Mouse (Mus musculus) liver, embryonic 13.5 days (tissue): ENCODE data around the gene Fgfrl1. TPM values are rescaled to one million over a fixed set of nuclear protein-coding genes. Genes with fewer than 3 reads are reported as not detected.

ENCODE experiments used
- ATAC-seq: fragments of 200-750 bp; cut with Nextera tagmentation; 2 replicates; pipeline ENCODE4 v1.8.0; 2017; ENCODE audit warnings: low read depth, mild to moderate bottlenecking, moderate number of reproducible peaks, moderate library complexity
- DNase-seq: peaks from one replicate; pipeline ENCODE4 v3.0.0; 2022
- H3K27ac ChIP-seq: fragments of 300-500 bp; sonication (generic); 2 replicates; pipeline ENCODE4 v1.5.1; 2015; ENCODE audit warnings: moderate library complexity, mild to moderate bottlenecking, inconsistent platforms
- H3K27me3 ChIP-seq: fragments of 300-500 bp; sonication (generic); 2 replicates; pipeline ENCODE4 v1.6.1; 2015; ENCODE audit warnings: mild to moderate bottlenecking, inconsistent platforms
- H3K36me3 ChIP-seq: fragments of 300-500 bp; sonication (generic); 2 replicates; pipeline ENCODE4 v1.6.1; 2015; ENCODE audit warnings: mild to moderate bottlenecking, inconsistent platforms
- H3K4me1 ChIP-seq: fragments of 300-500 bp; sonication (generic); replicated peaks from 2 replicates; pipeline ENCODE4 v1.6.1; 2015; ENCODE audit warnings: inconsistent platforms
- H3K4me2 ChIP-seq: fragments of 300-500 bp; sonication (generic); 2 replicates; pipeline ENCODE4 v1.6.1; 2015; ENCODE audit warnings: inconsistent platforms, mild to moderate bottlenecking, moderate library complexity
- H3K4me3 ChIP-seq: fragments of 300-500 bp; sonication (generic); replicated peaks from 2 replicates; pipeline ENCODE4 v1.5.1; 2015; ENCODE audit warnings: mild to moderate bottlenecking, inconsistent platforms
- H3K9ac ChIP-seq: fragments of 300-500 bp; sonication (generic); 2 replicates; pipeline ENCODE4 v1.6.1; 2015; ENCODE audit warnings: mild to moderate bottlenecking, inconsistent platforms
- H3K9me3 ChIP-seq: fragments of 300-500 bp; sonication (generic); replicated peaks from 2 replicates; pipeline ENCODE4 v1.6.1; 2016; ENCODE audit warnings: inconsistent platforms
- WGBS: fragments of 180-500 bp; shearing (Covaris S2); methylation state at CpG from one replicate; pipeline ENCODE4 v1.1.7; 2015; ENCODE audit not compliant: insufficient replicate concordance; 5-methylcytosine and 5-hydroxymethylcytosine counted together
- polyA plus RNA-seq: library from polyadenylated mRNA; unstranded; fragments of >200 nt; fragmentation: Nextera tagmentation; extraction: Ambion mirVana; gene quantifications from 2 replicates; pipeline ENCODE4 v1.2.1, GENCODE M21; 2015

Gene Fgfrl1
- 7.5 and 8.8 TPM in 2 replicates for polyA plus RNA-seq

DNA sequence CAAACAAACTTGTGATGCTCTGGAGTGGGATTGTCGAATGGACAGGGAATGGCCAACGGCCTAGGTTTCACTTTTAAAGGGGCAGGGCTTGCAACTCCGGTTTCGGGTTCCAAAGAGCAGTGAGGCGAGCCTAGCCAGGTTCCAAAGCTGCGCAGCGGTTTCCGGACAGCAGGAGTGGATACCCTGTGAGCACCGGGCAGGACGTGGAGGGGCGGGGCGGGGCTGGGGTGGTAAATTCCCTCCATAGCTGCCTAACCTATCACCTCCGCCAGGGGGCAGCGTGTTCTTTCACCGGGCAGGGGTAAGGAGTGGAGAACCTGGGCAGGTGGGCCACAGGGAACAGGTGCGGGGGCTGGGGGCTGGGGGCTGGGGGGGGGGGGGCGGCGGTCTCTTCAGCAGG, at the start of gene Fgfrl1:
Gene Fgfrl1, plus strand, starts transcription at position 112 of the 400 bp plus-strand sequence.
- 2% methylated on average over 18 of the region's 18 CpGs for WGBS
- Histone ChIP-seq H3K9me3 (no peaks in the 10 kb centered on the region), H3K36me3 (no peaks in the 10 kb centered on the region), H3K4me3 (peak within 1 kb of the TSS; percentile 90), H3K4me2 (peak within 1 kb of the TSS; percentile 99), H3K27me3 (peaks cover 8% of the 10 kb centered on the region; the same call in 1 of the 2 replicates), H3K4me1 (peaks cover 51% of the 10 kb centered on the region), H3K9ac (peak within 1 kb of the TSS; percentile 63), H3K27ac (0 out of 2 replicates have a peak within 1 kb of the TSS, but pooled peaks have one; percentile 0)
- peak; percentile 64 for DNase-seq
- peak; percentile 8; the same call in 1 of the 2 replicates for ATAC-seq

GRCm38 (mm10) chr5:108643674-108644073, 48.5 kb upstream of the Fgfrl1 start:
- Histone ChIP-seq H3K4me2 (no peak overlapping the region), H3K27ac (no peak overlapping the region), H3K4me3 (no peak overlapping the region), H3K9me3 (no peaks in the 10 kb centered on the region), H3K27me3 (no peaks in the 10 kb centered on the region), H3K9ac (no peak overlapping the region), H3K4me1 (peaks cover 5% of the 10 kb centered on the region), H3K36me3 (peaks cover 40% of the 10 kb centered on the region)
- WGBS: 79% methylated on average over 2 of the region's 2 CpGs
- no peak for DNase-seq
- ATAC-seq: no peak

DNA sequence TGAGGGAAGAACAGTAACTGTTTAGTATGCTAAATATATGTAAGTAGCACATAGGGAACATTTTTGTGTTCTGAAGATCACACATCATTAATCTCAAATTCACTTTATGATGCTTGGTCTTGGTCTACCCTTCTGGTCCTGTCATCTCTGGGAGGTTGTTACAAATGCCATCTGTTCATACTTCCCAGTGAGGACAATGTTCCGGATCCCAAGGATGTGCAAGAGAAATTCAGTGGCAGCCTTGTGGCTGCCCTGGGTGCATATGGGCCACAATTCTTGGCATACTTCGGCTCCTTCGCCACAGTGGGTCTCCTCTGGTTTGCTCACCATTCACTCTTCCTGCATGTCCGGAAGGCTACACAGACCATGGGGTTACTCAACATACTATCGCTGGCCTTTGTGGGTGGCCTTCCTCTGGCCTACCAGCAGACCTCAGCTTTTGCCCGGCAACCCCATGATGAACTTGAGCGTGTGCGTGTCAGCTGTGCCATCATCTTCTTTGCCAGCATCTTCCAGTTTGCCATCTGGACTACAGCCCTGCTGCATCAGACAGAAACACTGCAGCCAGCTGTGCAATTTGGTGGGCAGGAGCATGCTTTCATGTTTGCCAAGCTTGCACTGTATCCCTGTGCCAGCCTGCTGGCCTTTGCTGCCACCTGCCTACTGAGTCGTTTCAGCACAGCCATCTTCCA, 46.4 kb upstream of the Fgfrl1 start:
- ATAC-seq: no peak
- Histone ChIP-seq H3K27me3 (no peaks in the 10 kb centered on the region), H3K4me3 (no peak overlapping the region), H3K4me2 (no peak overlapping the region), H3K27ac (no peak overlapping the region), H3K9ac (no peak overlapping the region), H3K36me3 (peaks cover 61% of the 10 kb centered on the region), H3K4me1 (peaks cover 5% of the 10 kb centered on the region), H3K9me3 (no peaks in the 10 kb centered on the region)
- WGBS: 89% methylated on average over 9 of the region's 9 CpGs
- DNase-seq: no peak

DNA sequence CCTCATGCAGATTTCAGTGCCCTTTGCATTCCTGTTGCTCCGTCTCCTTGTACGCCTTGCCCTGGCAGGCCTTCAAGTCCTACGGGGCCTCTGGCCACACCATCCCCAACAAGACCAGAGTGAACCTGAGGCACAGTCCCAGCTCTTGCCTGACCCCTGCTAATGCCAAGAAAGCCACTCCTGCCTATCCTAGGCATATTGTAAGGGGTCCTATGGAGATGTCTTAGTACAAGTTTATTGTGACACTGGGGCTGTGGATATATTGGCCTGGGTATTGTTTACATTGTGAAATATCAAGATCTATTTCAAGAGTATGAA, 45.9 kb upstream of the Fgfrl1 start:
- Histone ChIP-seq H3K9ac (no peak overlapping the region), H3K4me1 (peaks cover 5% of the 10 kb centered on the region), H3K27me3 (no peaks in the 10 kb centered on the region), H3K27ac (no peak overlapping the region), H3K4me2 (no peak overlapping the region), H3K9me3 (no peaks in the 10 kb centered on the region), H3K36me3 (peaks cover 65% of the 10 kb centered on the region), H3K4me3 (no peak overlapping the region)
- no peak for DNase-seq
- no peak for ATAC-seq
- 81% methylated on average over 3 of the region's 3 CpGs for WGBS

GRCm38 (mm10) chr5:108647311-108647710, 44.9 kb upstream of the Fgfrl1 start:
- Histone ChIP-seq H3K36me3 (peaks cover 67% of the 10 kb centered on the region), H3K27me3 (no peaks in the 10 kb centered on the region), H3K4me3 (no peak overlapping the region), H3K4me1 (peaks cover 5% of the 10 kb centered on the region), H3K27ac (no peak overlapping the region), H3K9ac (no peak overlapping the region), H3K9me3 (no peaks in the 10 kb centered on the region), H3K4me2 (no peak overlapping the region)
- DNase-seq: no peak
- no peak for ATAC-seq
- 69% methylated on average over 2 of the region's 2 CpGs for WGBS

DNA sequence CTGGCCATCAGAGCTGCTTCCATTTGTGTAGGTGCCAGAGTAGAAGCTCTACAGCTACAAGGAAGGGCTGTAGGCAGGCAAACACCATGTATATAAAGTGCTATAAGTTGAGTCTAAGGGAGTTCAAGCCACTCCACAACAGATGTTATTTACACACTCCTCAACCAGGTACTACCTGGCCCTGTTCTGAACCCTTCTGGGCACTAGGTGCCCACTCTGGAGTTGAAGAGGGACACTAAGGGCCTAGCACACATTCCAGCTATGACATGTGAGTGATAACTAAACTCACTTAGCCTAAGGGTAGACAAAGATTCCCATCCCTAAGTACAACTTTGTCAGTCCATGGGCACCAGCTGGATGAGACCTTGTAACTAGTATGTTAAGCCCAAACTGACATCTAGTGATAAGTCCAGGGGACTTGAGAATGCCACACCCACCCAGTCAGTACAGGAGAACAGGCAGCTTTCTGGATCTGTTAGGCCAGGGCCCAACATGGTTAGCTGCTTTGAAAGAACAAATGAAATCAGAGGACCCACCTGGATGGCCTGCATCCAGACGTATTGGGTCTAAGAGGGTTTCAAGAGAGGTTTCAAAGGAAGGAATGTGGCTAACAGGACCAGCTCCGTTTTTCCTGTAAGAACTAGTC, 44.2 kb upstream of the Fgfrl1 start:
- Histone ChIP-seq H3K4me2 (no peak overlapping the region), H3K27ac (no peak overlapping the region), H3K36me3 (peaks cover 70% of the 10 kb centered on the region), H3K9ac (no peak overlapping the region), H3K9me3 (no peaks in the 10 kb centered on the region), H3K27me3 (no peaks in the 10 kb centered on the region), H3K4me1 (peaks cover 5% of the 10 kb centered on the region), H3K4me3 (no peak overlapping the region)
- 76% methylated on average over 2 of the region's 2 CpGs for WGBS
- DNase-seq (no peak), ATAC-seq (no peak)

DNA sequence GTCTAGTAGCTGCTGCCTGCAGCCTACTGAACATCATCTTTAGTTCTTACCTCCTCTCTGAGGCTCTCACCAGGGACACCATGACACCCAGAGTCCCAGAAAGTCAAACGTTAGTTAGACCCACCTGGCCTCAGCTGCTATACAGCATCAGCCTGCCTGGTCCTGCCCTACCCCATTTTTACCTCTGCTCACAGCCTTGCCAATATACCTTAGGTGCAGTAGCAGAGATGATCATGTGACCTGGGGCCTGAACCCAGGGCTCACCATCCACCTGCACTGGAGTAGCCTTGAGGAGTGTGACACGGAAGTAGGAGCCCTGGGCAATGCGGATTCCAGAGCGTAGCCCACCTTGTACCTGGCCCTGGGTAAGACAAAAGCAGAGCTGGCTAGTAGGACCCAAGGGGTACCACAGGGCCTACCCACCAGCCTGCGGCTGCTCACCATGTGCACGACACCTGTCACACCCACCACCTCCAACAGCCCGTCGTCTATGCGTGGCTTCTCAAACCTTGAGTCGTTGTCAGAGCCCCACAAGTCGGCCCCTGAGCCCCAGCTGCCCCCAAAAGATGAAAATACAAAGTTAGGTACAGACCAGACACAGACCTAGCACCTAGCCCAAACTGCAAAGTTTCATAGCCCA, 43.1 kb upstream of the Fgfrl1 start:
- Histone ChIP-seq H3K4me3 (no peak overlapping the region), H3K9ac (no peak overlapping the region), H3K4me2 (no peak overlapping the region), H3K27me3 (no peaks in the 10 kb centered on the region), H3K27ac (no peak overlapping the region), H3K36me3 (peaks cover 78% of the 10 kb centered on the region), H3K4me1 (peaks cover 5% of the 10 kb centered on the region), H3K9me3 (no peaks in the 10 kb centered on the region)
- 84% methylated on average over 11 of the region's 11 CpGs for WGBS
- DNase-seq: no peak
- ATAC-seq: no peak

DNA sequence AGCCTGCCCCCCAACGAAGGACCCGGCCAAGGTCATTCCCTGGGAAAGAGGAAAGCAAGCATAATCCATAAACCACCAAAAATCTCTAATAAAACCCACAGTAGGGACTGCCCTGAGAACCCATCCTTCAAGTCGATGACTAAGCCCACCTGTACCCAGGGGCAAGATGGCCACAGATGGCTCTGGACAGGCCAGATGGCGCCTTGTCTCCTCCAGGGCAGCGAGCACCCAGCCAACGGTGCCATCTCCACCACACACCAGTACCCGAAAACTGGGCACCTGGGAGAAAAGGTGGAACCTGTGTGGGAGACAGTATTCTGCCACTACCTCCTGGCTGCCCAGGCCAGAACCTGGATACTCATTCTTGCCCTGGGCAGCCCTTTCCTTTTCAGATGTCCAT, 41.8 kb upstream of the Fgfrl1 start:
- H3K4me3 ChIP-seq: no peak overlapping the region
- H3K27ac ChIP-seq: no peak overlapping the region
- DNase-seq (no peak), ATAC-seq (no peak)
- H3K9me3 ChIP-seq: no peaks in the 10 kb centered on the region
- no peaks in the 10 kb centered on the region for H3K27me3 ChIP-seq
- H3K36me3 ChIP-seq: peaks cover 83% of the 10 kb centered on the region
- WGBS: 85% methylated on average over 7 of the region's 7 CpGs
- peaks cover 5% of the 10 kb centered on the region for H3K4me1 ChIP-seq
- H3K9ac ChIP-seq: no peak overlapping the region
- no peak overlapping the region for H3K4me2 ChIP-seq

DNA sequence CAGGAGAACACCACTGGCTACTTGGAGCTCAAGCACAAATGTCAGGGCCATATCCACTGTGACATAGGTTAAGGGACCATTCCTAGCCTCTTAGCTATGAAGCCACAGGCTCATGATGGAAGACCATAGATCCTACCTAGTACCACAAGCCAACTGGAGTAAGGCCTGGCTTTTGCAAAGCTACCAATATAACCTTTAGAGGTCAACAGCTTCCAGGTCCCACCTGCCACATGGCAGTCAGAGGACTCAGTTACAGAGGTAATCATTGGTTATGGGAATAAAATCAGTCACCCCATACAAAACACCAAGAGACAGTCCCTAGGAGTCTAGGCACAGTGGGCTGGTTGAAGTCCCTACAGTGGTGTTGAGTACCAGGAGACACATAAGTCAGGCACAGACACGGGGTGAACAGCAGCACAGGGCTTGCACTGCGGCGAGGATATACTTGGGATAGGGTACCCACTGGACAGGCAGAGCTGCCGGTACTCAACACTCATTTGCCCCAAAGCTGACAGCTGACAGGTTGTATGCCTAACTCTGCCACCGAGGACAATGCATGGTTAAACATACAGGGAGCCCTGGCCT, 41.0 kb upstream of the Fgfrl1 start:
- ATAC-seq (no peak), DNase-seq (no peak)
- H3K27me3 ChIP-seq: no peaks in the 10 kb centered on the region
- no peaks in the 10 kb centered on the region for H3K9me3 ChIP-seq
- 71% methylated on average over 5 of the region's 5 CpGs for WGBS
- peaks cover 5% of the 10 kb centered on the region for H3K4me1 ChIP-seq
- no peak overlapping the region for H3K4me3 ChIP-seq
- peaks cover 86% of the 10 kb centered on the region for H3K36me3 ChIP-seq
- no peak overlapping the region for H3K4me2 ChIP-seq
- no peak overlapping the region for H3K9ac ChIP-seq
- no peak overlapping the region for H3K27ac ChIP-seq

- Histone ChIP-seq H3K9me3 (no peaks in the 10 kb centered on the region), H3K27ac (no peak overlapping the region), H3K27me3 (no peaks in the 10 kb centered on the region), H3K36me3 (peaks cover 86% of the 10 kb centered on the region), H3K4me1 (peaks cover 5% of the 10 kb centered on the region), H3K4me3 (no peak overlapping the region), H3K4me2 (no peak overlapping the region), H3K9ac (no peak overlapping the region)
- peak; percentile 42 for DNase-seq
- 49% methylated on average over 1 of the region's 1 CpGs for whole genome bisulfite sequencing
- ATAC-seq: peak; percentile 60
Observed at GRCm38 (mm10) chr5:108651823-108652222, 40.4 kb upstream of the Fgfrl1 start.

- Histone ChIP-seq H3K36me3 (peaks cover 87% of the 10 kb centered on the region), H3K4me2 (no peak overlapping the region), H3K9ac (no peak overlapping the region), H3K4me3 (no peak overlapping the region), H3K4me1 (peaks cover 6% of the 10 kb centered on the region; the same call in 1 of the 2 replicates), H3K27me3 (no peaks in the 10 kb centered on the region), H3K27ac (no peak overlapping the region), H3K9me3 (no peaks in the 10 kb centered on the region)
- 85% methylated on average over 6 of the region's 6 CpGs for WGBS
- no peak for DNase-seq
- ATAC-seq: no peak
Observed at GRCm38 (mm10) chr5:108653341-108653740, 38.8 kb upstream of the Fgfrl1 start.
